Mouse (Mus musculus): ENCODE measurements around the gene Emc8. TPM values are rescaled to one million over a fixed set of nuclear protein-coding genes. Genes with fewer than 3 reads are reported as not detected.

Gene Emc8
- polyA plus RNA-seq, 1 experiment = not detected

DNA sequence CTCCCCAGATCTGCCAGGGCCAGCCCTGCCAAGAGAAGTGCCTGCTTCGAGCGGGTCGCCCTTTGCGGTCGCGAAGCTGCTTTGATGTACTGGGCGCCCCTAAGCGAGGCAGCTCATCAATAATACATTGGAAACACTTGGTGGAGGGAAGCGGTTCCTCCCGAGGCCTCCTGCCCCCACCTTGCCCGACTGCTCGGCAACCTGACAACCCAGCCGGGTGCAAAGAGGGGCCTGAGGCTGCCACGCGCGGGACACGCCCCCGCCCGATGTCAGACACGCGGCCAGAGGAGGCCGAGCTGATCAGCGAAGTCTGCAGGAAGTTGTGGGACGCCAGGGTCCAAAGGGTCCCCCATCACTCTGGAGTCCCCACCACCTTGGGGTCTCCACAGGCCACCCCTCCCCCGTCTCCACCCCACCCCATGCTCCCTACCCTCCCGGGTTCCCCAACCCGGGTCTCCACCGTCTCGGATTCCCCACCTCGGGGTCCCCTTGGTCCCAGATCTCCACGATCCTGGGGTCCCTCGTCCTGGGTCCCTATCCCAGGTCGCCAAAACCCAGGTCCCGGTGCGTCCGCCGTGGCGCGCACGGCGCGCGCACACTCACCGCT, 34.6 kb downstream of the Emc8 start:
- H3K4me3 ChIP-seq (ENCODE audit: insufficient read depth, low read depth, low read length) = peak overlapping the region; percentile 79
- 2% methylated on average over 44 of the region's 44 CpGs for WGBS
- no peak overlapping the region for H3K27ac ChIP-seq (ENCODE audit: insufficient read depth, low read depth, low read length)
- TF ChIP-seq CTCF (IDR thresholded peaks at IDR 0.05; ENCODE audit: insufficient read depth, low read depth, low read length) (no peak), POLR2A (IDR thresholded peaks at IDR 0.05; ENCODE audit: insufficient read depth, low read depth, low read length) (no peak)
- H3K4me1 ChIP-seq (ENCODE audit: control insufficient read depth, insufficient read depth, low read length) = peaks cover 18% of the 10 kb centered on the region

- TF ChIP-seq POLR2A (IDR thresholded peaks at IDR 0.05; ENCODE audit: insufficient read depth, low read depth, low read length) (no peak), CTCF (IDR thresholded peaks at IDR 0.05; ENCODE audit: insufficient read depth, low read depth, low read length) (no peak)
- Histone ChIP-seq H3K27ac (ENCODE audit: insufficient read depth, low read depth, low read length) (no peak overlapping the region), H3K4me1 (ENCODE audit: control insufficient read depth, insufficient read depth, low read length) (peaks cover 18% of the 10 kb centered on the region), H3K4me3 (ENCODE audit: insufficient read depth, low read depth, low read length) (peak overlapping the region; percentile 79; the same call in 1 of the 2 replicates)
- 54% methylated on average over 17 of the region's 17 CpGs for WGBS
These were observed 35.3 kb downstream of the Emc8 start for GRCm38 (mm10) chr8:120632969-120633664.

DNA sequence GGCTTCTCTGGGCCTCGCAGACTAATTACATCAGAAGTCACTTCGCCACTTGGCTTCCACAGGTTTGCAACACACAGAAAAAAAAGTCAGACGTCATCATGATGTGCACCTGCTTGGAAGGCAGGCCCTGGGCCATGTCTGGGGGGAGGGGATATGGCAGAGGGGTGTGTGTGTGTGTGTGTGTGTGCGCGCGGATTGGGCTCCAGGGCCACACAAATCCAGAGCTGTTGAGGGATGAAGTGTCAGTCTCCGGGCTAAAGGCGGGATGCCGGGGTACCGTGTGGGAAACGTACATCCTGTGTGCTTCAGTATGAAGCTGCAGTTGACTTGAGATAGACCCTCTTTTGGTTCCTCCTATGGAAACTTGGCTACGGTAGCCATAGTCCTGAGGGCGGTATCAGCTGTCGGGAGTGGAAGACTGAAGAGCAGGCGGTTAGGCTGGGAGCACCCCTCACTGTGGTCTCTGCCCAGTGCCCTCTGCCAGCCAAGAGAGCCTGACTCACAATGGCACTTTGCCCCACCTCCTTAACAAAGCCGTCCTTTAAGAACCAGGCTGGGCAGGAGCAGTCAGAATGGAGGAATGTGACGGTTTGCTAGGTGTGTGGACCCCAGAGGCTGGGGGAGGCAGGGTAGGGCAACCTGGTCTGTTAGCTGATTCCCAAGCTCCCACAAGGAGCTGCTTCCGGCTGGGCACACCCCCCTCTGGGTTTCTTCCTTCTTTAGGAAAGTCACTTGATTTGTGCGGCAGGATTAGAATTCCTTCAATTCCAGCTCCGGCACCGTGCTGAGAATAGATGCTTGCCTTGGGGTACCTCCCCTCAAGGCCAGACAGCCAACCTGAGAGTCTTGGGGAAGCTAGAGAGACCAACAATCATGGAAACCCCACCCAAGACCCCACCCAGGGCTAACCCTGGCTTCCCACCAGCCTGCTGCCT, 36.7 kb downstream of the Emc8 start:
- 78% methylated on average over 21 of the region's 21 CpGs for WGBS
- Histone ChIP-seq H3K4me3 (ENCODE audit: insufficient read depth, low read depth, low read length) (no peak overlapping the region), H3K4me1 (ENCODE audit: control insufficient read depth, insufficient read depth, low read length) (peaks cover 18% of the 10 kb centered on the region), H3K27ac (ENCODE audit: insufficient read depth, low read depth, low read length) (no peak overlapping the region)
- TF ChIP-seq POLR2A (IDR thresholded peaks at IDR 0.05; ENCODE audit: insufficient read depth, low read depth, low read length) = no peak
- no peak for TF ChIP-seq CTCF (IDR thresholded peaks at IDR 0.05; ENCODE audit: insufficient read depth, low read depth, low read length)

DNA sequence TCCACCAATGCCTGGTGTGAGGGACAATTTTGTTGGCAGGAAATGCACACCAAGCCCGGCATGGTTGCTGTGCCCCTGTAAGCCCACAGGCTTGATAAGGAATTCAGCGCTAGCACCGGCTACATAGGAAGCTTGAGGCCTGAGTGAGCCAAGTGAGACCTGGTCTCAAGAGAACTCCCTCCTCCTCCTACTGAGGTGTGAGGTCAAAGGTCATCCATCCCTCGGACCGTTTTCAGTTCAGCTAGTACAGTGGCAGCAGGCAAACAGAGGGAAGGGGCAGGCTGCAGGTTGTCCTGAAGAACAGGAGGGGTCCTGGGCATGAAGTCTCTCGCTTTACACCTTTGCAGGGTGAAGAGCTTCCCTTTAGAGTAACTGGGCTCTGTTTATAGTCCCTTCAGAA, 37.5 kb downstream of the Emc8 start:
- H3K27ac ChIP-seq (ENCODE audit: insufficient read depth, low read depth, low read length) = no peak overlapping the region
- 73% methylated on average over 6 of the region's 6 CpGs for WGBS
- no peak overlapping the region for H3K4me3 ChIP-seq (ENCODE audit: insufficient read depth, low read depth, low read length)
- H3K4me1 ChIP-seq (ENCODE audit: control insufficient read depth, insufficient read depth, low read length) = peaks cover 18% of the 10 kb centered on the region
- TF ChIP-seq POLR2A (IDR thresholded peaks at IDR 0.05; ENCODE audit: insufficient read depth, low read depth, low read length) = no peak
- no peak for TF ChIP-seq CTCF (IDR thresholded peaks at IDR 0.05; ENCODE audit: insufficient read depth, low read depth, low read length)

DNA sequence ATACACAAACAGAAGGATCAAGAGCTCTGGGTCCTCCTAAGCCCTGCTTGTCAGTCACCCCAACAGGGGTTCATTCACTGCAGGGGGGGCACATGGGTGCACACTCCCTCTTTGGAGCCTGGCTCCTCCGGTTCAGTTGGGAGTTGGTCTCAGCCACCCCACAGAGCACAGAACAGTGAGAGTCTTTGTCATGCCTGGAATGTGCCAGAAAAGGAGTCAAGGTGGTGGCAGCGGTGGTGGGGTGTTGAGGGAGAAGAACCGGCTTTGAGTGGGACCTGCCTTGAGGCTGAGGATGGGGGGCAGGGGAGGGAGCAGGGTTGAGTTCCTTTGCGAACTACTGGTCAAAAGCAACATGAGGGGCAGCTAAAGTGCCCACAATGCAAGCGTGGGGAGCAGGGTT, 38.3 kb downstream of the Emc8 start:
- Histone ChIP-seq H3K4me3 (ENCODE audit: insufficient read depth, low read depth, low read length) (no peak overlapping the region), H3K27ac (ENCODE audit: insufficient read depth, low read depth, low read length) (no peak overlapping the region), H3K4me1 (ENCODE audit: control insufficient read depth, insufficient read depth, low read length) (peaks cover 18% of the 10 kb centered on the region)
- TF ChIP-seq CTCF (IDR thresholded peaks at IDR 0.05; ENCODE audit: insufficient read depth, low read depth, low read length) (no peak), POLR2A (IDR thresholded peaks at IDR 0.05; ENCODE audit: insufficient read depth, low read depth, low read length) (no peak)
- WGBS = 67% methylated on average over 5 of the region's 5 CpGs

GRCm38 (mm10) chr8:120627298-120627697, 41.1 kb downstream of the Emc8 start:
- TF ChIP-seq POLR2A (IDR thresholded peaks at IDR 0.05; ENCODE audit: insufficient read depth, low read depth, low read length) = no peak
- no peak for TF ChIP-seq CTCF (IDR thresholded peaks at IDR 0.05; ENCODE audit: insufficient read depth, low read depth, low read length)

DNA sequence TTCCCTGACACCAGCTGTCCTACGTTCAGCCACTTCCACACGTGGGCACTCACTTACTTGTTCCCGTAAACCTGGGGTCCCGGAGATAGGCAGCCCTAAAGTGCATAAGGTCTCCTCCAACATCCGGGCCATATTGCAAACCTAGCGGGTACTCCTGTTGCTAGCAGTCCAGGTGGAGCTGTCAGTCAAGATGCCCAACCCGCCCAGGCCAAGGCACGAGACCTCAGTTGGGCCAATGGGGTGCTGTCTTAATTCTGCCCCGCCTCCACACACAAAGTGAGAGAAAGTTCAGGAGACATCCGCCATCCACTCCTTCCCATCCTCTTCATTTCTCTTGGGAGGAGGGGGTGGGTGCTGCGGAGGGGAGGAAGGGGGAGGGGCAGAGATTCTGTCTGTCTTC, 41.9 kb downstream of the Emc8 start:
- WGBS = 81% methylated on average over 11 of the region's 11 CpGs
- Histone ChIP-seq H3K27ac (ENCODE audit: insufficient read depth, low read depth, low read length) (no peak overlapping the region), H3K4me1 (ENCODE audit: control insufficient read depth, insufficient read depth, low read length) (peaks cover 4% of the 10 kb centered on the region), H3K4me3 (ENCODE audit: insufficient read depth, low read depth, low read length) (no peak overlapping the region)
- TF ChIP-seq POLR2A (IDR thresholded peaks at IDR 0.05; ENCODE audit: insufficient read depth, low read depth, low read length) = no peak
- no peak for TF ChIP-seq CTCF (IDR thresholded peaks at IDR 0.05; ENCODE audit: insufficient read depth, low read depth, low read length)

More at GRCm38 (mm10) chr8:120627298-120627697, 41.1 kb downstream of the Emc8 start:
- Histone ChIP-seq H3K4me1 (ENCODE audit: control insufficient read depth, insufficient read depth, low read length) (peaks cover 9% of the 10 kb centered on the region), H3K27ac (ENCODE audit: insufficient read depth, low read depth, low read length) (no peak overlapping the region), H3K4me3 (ENCODE audit: insufficient read depth, low read depth, low read length) (no peak overlapping the region)
- 76% methylated on average over 5 of the region's 5 CpGs for WGBS

GRCm38 (mm10) chr8:120623608-120624007, 44.8 kb downstream of the Emc8 start:
- Histone ChIP-seq H3K4me1 (ENCODE audit: control insufficient read depth, insufficient read depth, low read length) (peaks cover 2% of the 10 kb centered on the region; the same call in 1 of the 2 replicates), H3K4me3 (ENCODE audit: insufficient read depth, low read depth, low read length) (no peak overlapping the region), H3K27ac (ENCODE audit: insufficient read depth, low read depth, low read length) (no peak overlapping the region)
- 85% methylated on average over 2 of the region's 2 CpGs for WGBS
- TF ChIP-seq CTCF (IDR thresholded peaks at IDR 0.05; ENCODE audit: insufficient read depth, low read depth, low read length) (no peak), POLR2A (IDR thresholded peaks at IDR 0.05; ENCODE audit: insufficient read depth, low read depth, low read length) (no peak)
